Mouse (Mus musculus): ENCODE results near the gene Catsperd. TPM values are rescaled to one million over a fixed set of nuclear protein-coding genes. Genes with fewer than 3 reads are reported as not detected.

Catsperd gene
- 0.27 and 0.33 TPM in 2 replicates for polyA plus RNA-seq (2012; rRNA removed)

GRCm38 (mm10) chr17:56627530-56628277 lies at the start of gene Catsperd:
Gene Catsperd, plus strand, starts transcription at chr17:56628143.
- peak; percentile 37 for DNase-seq (ENCODE audit: low read depth, low spot score)
- 11% methylated on average over 26 of the region's 26 CpGs for WGBS

GRCm38 (mm10) chr17:56583071-56583470 lies 44.9 kb upstream of the Catsperd start:
- WGBS: 41% methylated on average over 1 of the region's 1 CpGs
- DNase-seq (ENCODE audit: low read depth, low spot score): no peak

GRCm38 (mm10) chr17:56583611-56584256 lies 44.2 kb upstream of the Catsperd start:
- DNase-seq (ENCODE audit: low read depth, low spot score): no peak
- WGBS: 1% methylated on average over 30 of the region's 33 CpGs

GRCm38 (mm10) chr17:56584257-56585130 lies 43.4 kb upstream of the Catsperd start, which contains the start of the genes Safb2 and Safb:
Gene Safb2, minus strand, starts transcription at chr17:56584585.
Gene Safb, plus strand, starts transcription at chr17:56584825.
- 1% methylated on average over 91 of the region's 101 CpGs for WGBS
- DNase-seq (ENCODE audit: low read depth, low spot score): peak; percentile 84

GRCm38 (mm10) chr17:56585171-56585821 lies 42.6 kb upstream of the Catsperd start:
- DNase-seq (ENCODE audit: low read depth, low spot score): no peak
- under 1% methylated on average over 61 of the region's 61 CpGs for WGBS

- no peak for DNase-seq (ENCODE audit: low read depth, low spot score)
- WGBS: 68% methylated on average over 1 of the region's 1 CpGs
Measured at GRCm38 (mm10) chr17:56587773-56588172, 40.2 kb upstream of the Catsperd start.

- 90% methylated on average over 4 of the region's 4 CpGs for WGBS
- DNase-seq (ENCODE audit: low read depth, low spot score): no peak
Measured at GRCm38 (mm10) chr17:56588921-56589320, 39.0 kb upstream of the Catsperd start.

GRCm38 (mm10) chr17:56592553-56592952 lies 35.4 kb upstream of the Catsperd start:
- DNase-seq (ENCODE audit: low read depth, low spot score): no peak

- 58% methylated on average over 8 of the region's 8 CpGs for WGBS
- DNase-seq (ENCODE audit: low read depth, low spot score): no peak
Measured at GRCm38 (mm10) chr17:56593527-56594271, 34.2 kb upstream of the Catsperd start.

- no peak for DNase-seq (ENCODE audit: low read depth, low spot score)
- 96% methylated on average over 28 of the region's 28 CpGs for WGBS
Measured at GRCm38 (mm10) chr17:56603186-56604069, 24.5 kb upstream of the Catsperd start.

- 89% methylated on average over 9 of the region's 9 CpGs for WGBS
Measured at GRCm38 (mm10) chr17:56604070-56604380, 23.9 kb upstream of the Catsperd start.

GRCm38 (mm10) chr17:56604422-56604821 lies 23.5 kb upstream of the Catsperd start:
- DNase-seq (ENCODE audit: low read depth, low spot score): no peak
- 78% methylated on average over 3 of the region's 3 CpGs for WGBS

More at GRCm38 (mm10) chr17:56604070-56604380, 23.9 kb upstream of the Catsperd start:
- no peak for DNase-seq (ENCODE audit: low read depth, low spot score)

- DNase-seq (ENCODE audit: low read depth, low spot score): no peak
- WGBS: 84% methylated on average over 9 of the region's 9 CpGs
Measured at GRCm38 (mm10) chr17:56605431-56605830, 22.5 kb upstream of the Catsperd start.

- WGBS: 67% methylated on average over 3 of the region's 3 CpGs
- DNase-seq (ENCODE audit: low read depth, low spot score): no peak
Measured at GRCm38 (mm10) chr17:56607521-56608062, 20.4 kb upstream of the Catsperd start.

GRCm38 (mm10) chr17:56608699-56609098 lies 19.2 kb upstream of the Catsperd start:
- 17% methylated on average over 5 of the region's 5 CpGs for WGBS
- no peak for DNase-seq (ENCODE audit: low read depth, low spot score)

GRCm38 (mm10) chr17:56609452-56610171 lies 18.3 kb upstream of the Catsperd start, which contains the start of gene 2410015M20Rik:
Gene 2410015M20Rik, minus strand, starts transcription at chr17:56609771.
- WGBS: under 1% methylated on average over 44 of the region's 44 CpGs
- peak; percentile 96 for DNase-seq (ENCODE audit: low read depth, low spot score)

- 77% methylated on average over 2 of the region's 2 CpGs for WGBS
- DNase-seq (ENCODE audit: low read depth, low spot score): no peak
Measured at GRCm38 (mm10) chr17:56611323-56611722, 16.6 kb upstream of the Catsperd start.
